Mouse (Mus musculus) bone marrow, adult 2 months (tissue): ENCODE data around the gene Dynll1. TPM values are rescaled to one million over a fixed set of nuclear protein-coding genes. Genes with fewer than 3 reads are reported as not detected.

Experiments used
- H3K27ac ChIP-seq: fragments of 200-500 bp; 2 replicates; pipeline ENCODE4 v1.5.1; 2012; ENCODE audit warnings: low read depth, mild to moderate bottlenecking, control low read depth, inconsistent platforms, low read length; ENCODE audit not compliant: control insufficient read depth, poor library complexity, insufficient read depth
- H3K4me1 ChIP-seq: fragments of 200-500 bp; 2 replicates; pipeline ENCODE4 v1.6.1; 2011; ENCODE audit warnings: low read length; ENCODE audit not compliant: control insufficient read depth, insufficient read depth
- H3K4me3 ChIP-seq: fragments of 200-500 bp; replicated peaks from 2 replicates; pipeline ENCODE3; 2011; ENCODE audit warnings: mild to moderate bottlenecking, low read depth, low read length, control low read depth; ENCODE audit not compliant: control insufficient read depth
- CTCF ChIP-seq: fragments of 200-500 bp; IDR thresholded peaks from 2 replicates; pipeline ENCODE4 v1.5.1; 2011; ENCODE audit warnings: low read length, control low read depth; ENCODE audit not compliant: control insufficient read depth, insufficient read depth
- POLR2A ChIP-seq: fragments of 200-500 bp; IDR thresholded peaks from 2 replicates; pipeline ENCODE4 v1.6.1; 2011; ENCODE audit warnings: low read depth, mild to moderate bottlenecking, control low read depth, low read length, borderline replicate concordance; ENCODE audit not compliant: control insufficient read depth
- WGBS: fragments of 180-500 bp; shearing (Covaris S2); methylation state at CpG from one replicate; pipeline ENCODE4 v1.1.7; 2018; 5-methylcytosine and 5-hydroxymethylcytosine counted together
- polyA plus RNA-seq: library from polyadenylated mRNA; stranded (reverse); fragments of >200 nt; gene quantifications from 2 replicates; pipeline ENCODE4 v1.2.4, GENCODE M21; 2011; ENCODE audit warnings: low replicate concordance; ENCODE audit not compliant: missing spikeins, insufficient read depth, insufficient read length

The Dynll1 gene
- polyA plus RNA-seq, 1 experiment = 177 TPM

DNA sequence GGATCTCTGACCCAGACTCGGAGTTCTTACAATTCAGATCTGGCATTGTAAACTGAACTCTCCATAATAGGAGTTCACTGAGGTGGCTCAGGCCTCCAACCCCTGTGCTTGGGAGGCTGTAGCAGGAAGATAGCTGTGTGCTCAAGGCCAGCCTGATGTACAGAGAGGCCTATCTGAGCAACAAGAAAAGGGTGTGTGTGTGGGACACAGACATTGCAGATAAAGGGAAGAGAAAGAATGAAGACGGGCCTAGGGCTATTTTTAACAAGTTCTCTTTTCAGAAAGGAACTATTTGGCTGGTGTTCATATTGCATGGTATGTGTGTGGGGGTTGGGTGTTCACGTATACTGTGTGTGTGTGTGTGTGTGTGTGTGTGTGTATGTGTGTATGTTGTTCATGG, 32.8 kb upstream of the Dynll1 start:
- Histone ChIP-seq H3K4me1 (peaks cover 1% of the 10 kb centered on the region; the same call in 1 of the 2 replicates), H3K4me3 (no peak overlapping the region), H3K27ac (peak overlapping the region; percentile 57)
- 27% methylated on average over 3 of the region's 3 CpGs for whole genome bisulfite sequencing
- TF ChIP-seq CTCF (no peak), POLR2A (no peak)

DNA sequence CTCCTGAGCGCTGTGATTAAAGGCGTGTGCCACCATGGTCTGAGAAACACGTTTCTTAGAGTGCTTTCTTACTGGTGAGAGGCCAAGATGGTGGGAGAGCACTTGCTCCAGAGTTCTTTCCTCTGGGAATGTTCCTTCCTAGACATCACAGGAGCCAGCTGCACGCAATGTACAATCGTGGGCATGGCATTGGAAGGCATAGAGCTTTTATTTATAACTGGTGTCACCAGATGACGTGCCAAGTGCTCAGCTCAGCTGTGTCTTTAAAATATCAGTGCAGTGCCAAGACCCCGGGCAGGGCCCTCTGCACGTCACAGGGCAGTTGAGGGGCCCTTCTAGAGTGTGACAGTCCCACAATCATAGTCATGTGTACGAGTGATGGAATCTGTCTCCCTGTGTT, 30.2 kb upstream of the Dynll1 start:
- TF ChIP-seq CTCF (no peak), POLR2A (no peak)

GRCm38 (mm10) chr5:115327610-115328548, 27.1 kb upstream of the Dynll1 start:
- H3K27ac ChIP-seq = peak overlapping the region; percentile 63
- WGBS = 2% methylated on average over 55 of the region's 55 CpGs
- peak overlapping the region; percentile 92 for H3K4me3 ChIP-seq
- TF ChIP-seq CTCF = no peak
- TF ChIP-seq POLR2A = no peak
- H3K4me1 ChIP-seq = no peaks in the 10 kb centered on the region

More for the DNA sequence above, 30.2 kb upstream of the Dynll1 start:
- Histone ChIP-seq H3K4me3 (no peak overlapping the region), H3K27ac (no peak overlapping the region), H3K4me1 (peaks cover 1% of the 10 kb centered on the region; the same call in 1 of the 2 replicates)
- 90% methylated on average over 9 of the region's 9 CpGs for WGBS

GRCm38 (mm10) chr5:115326875-115327609, 26.2 kb upstream of the Dynll1 start, which contains the start of gene Srsf9:
Srsf9 (plus strand) TSS chr5:115327177.
- TF ChIP-seq CTCF = no peak
- TF ChIP-seq POLR2A = peak; percentile 61; the same call in 1 of the 2 replicates
- WGBS = under 1% methylated on average over 94 of the region's 97 CpGs
- peak within 1 kb of the TSS; percentile 92 for H3K4me3 ChIP-seq
- H3K4me1 ChIP-seq = no peaks in the 10 kb centered on the region
- peak within 1 kb of the TSS; percentile 92 for H3K27ac ChIP-seq

- peak overlapping the region; percentile 92 for H3K27ac ChIP-seq
- H3K4me3 ChIP-seq = peak overlapping the region; percentile 83
- TF ChIP-seq POLR2A (no peak), CTCF (no peak)
- WGBS = 15% methylated on average over 11 of the region's 11 CpGs
- H3K4me1 ChIP-seq = no peaks in the 10 kb centered on the region
Observed at GRCm38 (mm10) chr5:115326256-115326831, 25.5 kb upstream of the Dynll1 start.

DNA sequence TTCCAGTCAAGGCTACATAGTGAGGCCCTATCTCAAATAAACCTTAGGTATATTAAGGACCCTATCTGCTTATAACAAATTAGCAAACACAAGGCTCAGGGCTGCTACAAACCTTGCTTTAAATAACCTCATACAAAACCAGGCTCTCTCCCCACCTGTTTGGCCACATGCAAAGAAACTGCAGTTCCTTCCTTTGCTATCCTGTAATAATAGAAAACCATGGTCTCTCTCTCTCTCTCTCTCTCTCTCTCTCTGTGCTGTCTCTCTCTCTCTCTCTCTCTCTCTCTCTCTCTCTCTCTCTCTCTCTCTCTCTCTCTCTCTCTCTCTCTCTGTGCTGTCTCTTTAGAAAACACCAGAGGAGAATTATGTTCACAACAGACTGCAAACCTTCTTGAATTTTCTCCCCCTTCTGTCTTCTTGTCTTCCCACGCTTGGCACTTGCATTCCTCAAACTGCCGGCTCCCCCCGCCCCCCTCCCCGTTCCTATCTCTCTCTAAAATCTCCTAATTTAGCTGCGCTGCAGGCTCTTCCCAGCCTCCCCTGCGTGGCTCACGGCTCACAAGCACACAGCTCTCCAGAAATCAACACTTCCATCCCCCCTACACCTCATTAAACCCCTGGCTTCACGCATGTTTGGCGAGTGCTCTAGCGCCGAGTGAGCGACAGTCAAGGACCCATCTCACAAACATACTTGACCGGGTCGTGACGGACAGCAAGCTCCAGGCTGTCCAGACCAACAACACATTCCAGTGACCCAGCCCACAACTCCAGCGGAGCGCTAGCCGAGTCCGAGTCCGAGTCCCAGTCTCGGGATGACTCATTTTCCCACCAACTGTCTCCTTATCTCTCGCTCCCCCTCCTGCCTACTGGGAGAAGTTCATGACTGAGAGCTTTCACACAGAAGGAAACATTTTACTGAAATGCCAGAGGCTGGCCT, 18.5 kb upstream of the Dynll1 start:
- WGBS = 2% methylated on average over 22 of the region's 22 CpGs
- no peaks in the 10 kb centered on the region; the same call in 1 of the 2 replicates for H3K4me1 ChIP-seq
- peak overlapping the region; percentile 55 for H3K4me3 ChIP-seq
- TF ChIP-seq POLR2A (no peak), CTCF (peak; percentile 33; the same call in 1 of the 2 replicates)
- H3K27ac ChIP-seq = peak overlapping the region; percentile 0; the same call in 1 of the 2 replicates

DNA sequence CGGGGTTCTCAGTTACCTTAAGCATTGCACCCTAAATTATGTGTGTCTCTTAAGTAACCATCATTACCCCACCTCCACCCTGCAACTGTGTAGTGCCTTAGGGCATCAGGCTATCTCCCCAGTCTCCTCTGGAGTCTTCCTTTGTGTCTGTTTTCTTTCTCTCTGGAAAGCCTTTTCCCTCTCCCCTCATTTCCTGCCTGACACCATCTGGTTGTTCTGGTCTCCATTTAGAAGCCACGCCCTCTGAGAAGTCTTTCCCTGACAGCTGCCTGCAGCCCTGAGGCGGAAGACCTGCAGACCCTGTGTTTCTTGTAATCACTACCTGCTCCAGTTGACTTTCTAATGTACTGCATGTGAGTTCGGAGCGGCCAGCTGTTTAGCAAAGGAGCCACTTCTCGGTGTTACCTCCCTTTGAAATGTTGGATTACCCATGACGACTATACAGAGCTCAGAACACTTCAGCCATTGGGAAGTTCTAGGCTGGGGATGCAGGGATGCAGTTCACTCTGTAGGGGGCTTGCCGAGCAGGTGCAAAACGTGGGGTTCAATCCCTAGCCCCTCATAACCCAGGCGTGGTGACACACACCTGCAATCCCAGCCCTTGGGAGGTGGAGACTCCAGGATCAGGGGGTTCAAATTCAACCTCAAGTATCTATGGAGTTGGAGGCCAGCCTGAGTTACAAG, 17.0 kb upstream of the Dynll1 start:
- H3K27ac ChIP-seq = no peak overlapping the region
- WGBS = 40% methylated on average over 10 of the region's 10 CpGs
- H3K4me3 ChIP-seq = no peak overlapping the region
- TF ChIP-seq POLR2A (no peak), CTCF (no peak)
- peaks cover 3% of the 10 kb centered on the region; the same call in 1 of the 2 replicates for H3K4me1 ChIP-seq
